Mouse (Mus musculus) kidney, adult 2 months (tissue): Measurements from ENCODE around the gene Gfi1b.

Experiments
- CTCF ChIP-seq: fragments of 200-500 bp; conservative IDR thresholded peaks from 2 replicates; pipeline ENCODE4 v1.5.1; 2011; ENCODE audit warnings: low read depth, mild to moderate bottlenecking, control low read depth, low read length, moderate library complexity, mixed read lengths; ENCODE audit not compliant: insufficient read depth, insufficient read length
- POLR2A ChIP-seq: fragments of 200-500 bp; IDR thresholded peaks from one replicate; pipeline ENCODE4 v1.6.1; 2011; ENCODE audit warnings: low read depth, low read length, control low read depth

DNA sequence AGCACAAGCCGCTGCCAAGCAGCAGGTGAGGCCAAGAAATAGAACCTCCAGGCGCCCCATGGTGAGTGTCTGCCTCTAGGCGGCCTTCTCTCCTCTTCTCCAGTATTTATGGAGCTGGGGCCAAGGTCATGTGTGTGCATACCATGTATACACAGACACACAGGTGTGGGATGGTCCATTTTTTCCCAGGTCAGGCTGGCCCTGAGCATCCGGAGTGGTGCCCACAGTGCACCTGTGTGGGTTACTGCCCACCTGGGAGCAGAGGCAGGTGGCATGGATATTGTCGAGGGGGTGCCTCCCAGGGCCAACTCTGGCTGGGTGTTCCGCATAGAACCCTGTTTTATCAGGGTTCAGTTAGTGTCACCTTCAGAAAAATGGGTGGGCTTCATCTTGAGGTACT, 58.5 kb downstream of the Gfi1b start, which contains the start of gene Cel:
- TF ChIP-seq CTCF: no peak
- TF ChIP-seq POLR2A: no peak
